Mouse (Mus musculus): ENCODE data around the gene Efnb1. TPM values are rescaled to one million over a fixed set of nuclear protein-coding genes. Genes with fewer than 3 reads are reported as not detected.

Efnb1 gene
- 15.7 and 16.5 TPM in 2 replicates for polyA plus RNA-seq (2015; fragmentation: Nextera tagmentation; extraction: Ambion mirVana)

GRCm38 (mm10) chrX:99135523-99136258 is at the start of gene Efnb1:
Efnb1 (plus strand) TSS chrX:99136130.

Other genes with a start within 250 kb of the Efnb1 start
- gene Ophn1, start 245.1 kb upstream of the Efnb1 start, polyA plus RNA-seq (2015; fragmentation: Nextera tagmentation; extraction: Ambion mirVana): 36.7 and 37.5 TPM in 2 replicates
- gene Yipf6, start 199.8 kb upstream of the Efnb1 start, polyA plus RNA-seq (2015; fragmentation: Nextera tagmentation; extraction: Ambion mirVana): 14.2 and 15.7 TPM in 2 replicates
- gene Stard8, start 132.9 kb upstream of the Efnb1 start, polyA plus RNA-seq (2015; fragmentation: Nextera tagmentation; extraction: Ambion mirVana): 4.2 and 4.3 TPM in 2 replicates

All from neural tube, postnatal 0 days (tissue).